Mouse (Mus musculus) MEL (cell line): ENCODE results near the gene Ddx59. TPM values are rescaled to one million over a fixed set of nuclear protein-coding genes. Genes with fewer than 3 reads are reported as not detected.

Experiments used
- DNase-seq: peaks from one replicate; pipeline ENCODE4 v3.0.0; 2011; ENCODE audit warnings: low read depth, low spot score
- H3K27ac ChIP-seq: 2 replicates; pipeline ENCODE4 v1.5.1; 2012; ENCODE audit warnings: low read depth, mild to moderate bottlenecking, control low read depth, low read length, moderate library complexity; ENCODE audit not compliant: control insufficient read depth
- H3K27me3 ChIP-seq, 2 experiments: fragments of 150-350 bp in 1 of 2; sonication (generic) in 1 of 2; 2 replicates each; pipeline ENCODE4 v1.6.1; 2012; ENCODE audit warnings: low read length in 2 of 2, mild to moderate bottlenecking in 2 of 2, improper control_type of control experiment in 1 of 2, moderate library complexity in 1 of 2; ENCODE audit not compliant: insufficient read depth in 2 of 2, control insufficient read depth in 1 of 2
- H3K36me3 ChIP-seq, 2 experiments: 2 replicates each; pipeline ENCODE4 v1.6.1; 2012 to 2014; ENCODE audit warnings: low read length in 2 of 2, improper control_type of control experiment in 1 of 2, inconsistent platforms in 1 of 2, mild to moderate bottlenecking in 1 of 2; ENCODE audit not compliant: insufficient read depth in 2 of 2, control insufficient read depth in 1 of 2
- H3K4me1 ChIP-seq, 2 experiments: fragments of 150-350 bp in 1 of 2; sonication (generic) in 1 of 2; 2 replicates each; pipeline ENCODE4 v1.6.1; 2012; ENCODE audit warnings: low read length in 2 of 2, improper control_type of control experiment in 1 of 2, mild to moderate bottlenecking in 1 of 2; ENCODE audit not compliant: insufficient read depth in 2 of 2, control insufficient read depth in 1 of 2
- H3K4me3 ChIP-seq, 2 experiments: fragments of 150-350 bp in 1 of 2; sonication (generic) in 1 of 2; 2 replicates each; pipeline ENCODE4 v1.5.1; 2012; ENCODE audit warnings: low read depth in 2 of 2, low read length in 2 of 2, mild to moderate bottlenecking in 2 of 2, moderate library complexity in 2 of 2, control low read depth in 1 of 2, improper control_type of control experiment in 1 of 2; ENCODE audit not compliant: control insufficient read depth in 1 of 2, insufficient read depth in 1 of 2
- H3K79me2 ChIP-seq: 2 replicates; pipeline ENCODE4 v1.6.1; 2012; ENCODE audit warnings: mild to moderate bottlenecking, low read length, moderate library complexity; ENCODE audit not compliant: control insufficient read depth, poor library complexity, insufficient read depth
- H3K9ac ChIP-seq: 2 replicates; pipeline ENCODE4 v1.6.1; 2012; ENCODE audit warnings: low read depth, mild to moderate bottlenecking, control low read depth, low read length, moderate library complexity; ENCODE audit not compliant: control insufficient read depth, poor library complexity, severe bottlenecking
- H3K9me3 ChIP-seq: fragments of 150-350 bp; sonication (generic); replicated peaks from 2 replicates; pipeline ENCODE4 v1.6.1; 2012; ENCODE audit warnings: mild to moderate bottlenecking, low read length, improper control_type of control experiment, moderate library complexity; ENCODE audit not compliant: insufficient read depth
- BHLHE40 ChIP-seq: IDR thresholded peaks from 2 replicates; pipeline ENCODE4 v1.6.1; 2012; ENCODE audit warnings: low read depth, mild to moderate bottlenecking, inconsistent platforms, low read length, improper control_type of control experiment, borderline replicate concordance
- CHD1 ChIP-seq: IDR thresholded peaks from 2 replicates; pipeline ENCODE4 v1.6.1; 2012; ENCODE audit warnings: low read depth, mild to moderate bottlenecking, inconsistent platforms, low read length, improper control_type of control experiment
- CHD2 ChIP-seq: IDR thresholded peaks from 2 replicates; pipeline ENCODE4 v1.6.1; 2011; ENCODE audit warnings: low read length, improper control_type of control experiment
- CTCF ChIP-seq, 3 experiments: IDR thresholded peaks in 2 of 3; conservative IDR thresholded peaks in 1 of 3; 2 replicates each; pipeline ENCODE4 v1.5.1; 2011 to 2012; ENCODE audit warnings: low read length in 3 of 3, low read depth in 2 of 3, mild to moderate bottlenecking in 2 of 3, improper control_type of control experiment in 1 of 3, inconsistent platforms in 1 of 3, mixed read lengths in 1 of 3, moderate library complexity in 1 of 3; ENCODE audit not compliant: control insufficient read depth in 1 of 3, insufficient read depth in 1 of 3, poor library complexity in 1 of 3, severe bottlenecking in 1 of 3
- E2F4 ChIP-seq: IDR thresholded peaks from 2 replicates; pipeline ENCODE4 v1.6.1; 2011; ENCODE audit warnings: low read depth, low read length, improper control_type of control experiment, borderline replicate concordance
- ELF1 ChIP-seq: IDR thresholded peaks from 2 replicates; pipeline ENCODE4 v1.6.1; 2014; ENCODE audit warnings: low read depth, mild to moderate bottlenecking, inconsistent platforms, low read length, improper control_type of control experiment, moderate library complexity
- EP300 ChIP-seq, 2 experiments: IDR thresholded peaks; 2 replicates each; pipeline ENCODE4 v1.6.1; 2011; ENCODE audit warnings: improper control_type of control experiment in 2 of 2, low read length in 2 of 2, low read depth in 1 of 2, mild to moderate bottlenecking in 1 of 2
- GABPA ChIP-seq: IDR thresholded peaks from 2 replicates; pipeline ENCODE4 v1.6.1; 2012; ENCODE audit warnings: low read depth, mild to moderate bottlenecking, inconsistent platforms, low read length, improper control_type of control experiment, moderate library complexity
- GATA1 ChIP-seq: IDR thresholded peaks from 2 replicates; pipeline ENCODE4 v1.6.1; 2011; ENCODE audit warnings: low read depth, low read length, improper control_type of control experiment
- HCFC1 ChIP-seq: IDR thresholded peaks from 2 replicates; pipeline ENCODE4 v1.6.1; 2012; ENCODE audit warnings: low read depth, mild to moderate bottlenecking, inconsistent platforms, low read length, improper control_type of control experiment, moderate library complexity
- JUND ChIP-seq: IDR thresholded peaks from 2 replicates; pipeline ENCODE4 v1.6.1; 2011; ENCODE audit warnings: low read depth, mild to moderate bottlenecking, improper control_type of control experiment, low read length
- KAT2A ChIP-seq: conservative IDR thresholded peaks from 2 replicates; pipeline ENCODE4 v1.6.1; 2012; ENCODE audit warnings: low read depth, low read length, improper control_type of control experiment, inconsistent platforms
- MAFK ChIP-seq: IDR thresholded peaks from 2 replicates; pipeline ENCODE4 v1.6.1; 2011; ENCODE audit warnings: low read depth, mild to moderate bottlenecking, low read length, improper control_type of control experiment, borderline replicate concordance
- MAX ChIP-seq: IDR thresholded peaks from 2 replicates; pipeline ENCODE4 v1.6.1; 2011; ENCODE audit warnings: low read length, improper control_type of control experiment
- MAZ ChIP-seq: IDR thresholded peaks from 2 replicates; pipeline ENCODE4 v1.6.1; 2012; ENCODE audit warnings: low read depth, mild to moderate bottlenecking, inconsistent platforms, low read length, improper control_type of control experiment
- MEF2A ChIP-seq: IDR thresholded peaks from 2 replicates; pipeline ENCODE4 v1.6.1; 2014; ENCODE audit warnings: low read depth, mild to moderate bottlenecking, inconsistent platforms, low read length, improper control_type of control experiment; ENCODE audit not compliant: poor library complexity, insufficient replicate concordance, severe bottlenecking; ENCODE audit errors: extremely low read depth
- MXI1 ChIP-seq: IDR thresholded peaks from 2 replicates; pipeline ENCODE4 v1.6.1; 2011; ENCODE audit warnings: mild to moderate bottlenecking, low read depth, low read length, improper control_type of control experiment
- MYB ChIP-seq: IDR thresholded peaks from 2 replicates; pipeline ENCODE4 v1.6.1; 2011; ENCODE audit warnings: mild to moderate bottlenecking, low read depth, low read length, improper control_type of control experiment
- MYC ChIP-seq: IDR thresholded peaks from 2 replicates; pipeline ENCODE4 v1.6.1; 2011; ENCODE audit warnings: low read depth, mild to moderate bottlenecking, low read length, improper control_type of control experiment, moderate library complexity
- NELFE ChIP-seq: IDR thresholded peaks from 2 replicates; pipeline ENCODE4 v1.6.1; 2011; ENCODE audit warnings: low read depth, low read length, improper control_type of control experiment
- NRF1 ChIP-seq: IDR thresholded peaks from 2 replicates; pipeline ENCODE4 v1.6.1; 2014; ENCODE audit warnings: low read depth, mild to moderate bottlenecking, inconsistent platforms, low read length, improper control_type of control experiment, moderate library complexity; ENCODE audit not compliant: poor library complexity, insufficient read depth, severe bottlenecking
- POLR2A ChIP-seq, 2 experiments: IDR thresholded peaks; 2 replicates each; pipeline ENCODE4 v1.6.1; 2011 to 2012; ENCODE audit warnings: low read length in 2 of 2, mild to moderate bottlenecking in 2 of 2, control low read depth in 1 of 2, improper control_type of control experiment in 1 of 2, low read depth in 1 of 2, moderate library complexity in 1 of 2; ENCODE audit not compliant: control insufficient read depth in 1 of 2, insufficient read depth in 1 of 2, poor library complexity in 1 of 2
- POLR2AphosphoS2 ChIP-seq: IDR thresholded peaks from 2 replicates; pipeline ENCODE4 v1.6.1; 2011; ENCODE audit warnings: low read length, improper control_type of control experiment
- POLR2AphosphoS5 ChIP-seq: IDR thresholded peaks from 2 replicates; pipeline ENCODE4 v1.6.1; 2012; ENCODE audit warnings: low read depth, borderline replicate concordance, mild to moderate bottlenecking, inconsistent platforms, low read length, moderate library complexity, mixed read lengths
- RAD21 ChIP-seq: IDR thresholded peaks from 2 replicates; pipeline ENCODE4 v1.6.1; 2011; ENCODE audit warnings: mild to moderate bottlenecking, low read depth, low read length, improper control_type of control experiment
- RCOR1 ChIP-seq: IDR thresholded peaks from 2 replicates; pipeline ENCODE4 v1.6.1; 2012; ENCODE audit warnings: low read depth, mild to moderate bottlenecking, inconsistent platforms, low read length, improper control_type of control experiment
- SIN3A ChIP-seq: IDR thresholded peaks from 2 replicates; pipeline ENCODE4 v1.6.1; 2012; ENCODE audit warnings: low read length, improper control_type of control experiment, inconsistent platforms
- TAL1 ChIP-seq: IDR thresholded peaks from 2 replicates; pipeline ENCODE4 v1.6.1; 2012; ENCODE audit warnings: mild to moderate bottlenecking, inconsistent platforms, low read length, moderate library complexity, mixed read lengths
- TCF12 ChIP-seq: IDR thresholded peaks from 2 replicates; pipeline ENCODE4 v1.6.1; 2014; ENCODE audit warnings: low read depth, mild to moderate bottlenecking, inconsistent platforms, low read length, improper control_type of control experiment, moderate library complexity
- UBTF ChIP-seq: IDR thresholded peaks from 2 replicates; pipeline ENCODE4 v1.6.1; 2012; ENCODE audit warnings: low read depth, mild to moderate bottlenecking, inconsistent platforms, low read length, improper control_type of control experiment, moderate library complexity, borderline replicate concordance; ENCODE audit not compliant: insufficient read depth
- USF1 ChIP-seq: IDR thresholded peaks from 2 replicates; pipeline ENCODE4 v1.6.1; 2014; ENCODE audit warnings: low read depth, mild to moderate bottlenecking, inconsistent platforms, low read length, improper control_type of control experiment, moderate library complexity
- USF2 ChIP-seq, 2 experiments: IDR thresholded peaks; 2 replicates each; pipeline ENCODE4 v1.6.1; 2011 to 2012; ENCODE audit warnings: improper control_type of control experiment in 2 of 2, low read length in 2 of 2, borderline replicate concordance in 1 of 2, inconsistent platforms in 1 of 2, low read depth in 1 of 2, mild to moderate bottlenecking in 1 of 2; ENCODE audit not compliant: insufficient read depth in 1 of 2
- ZC3H11A ChIP-seq: IDR thresholded peaks from 2 replicates; pipeline ENCODE4 v1.6.1; 2012; ENCODE audit warnings: low read depth, mild to moderate bottlenecking, inconsistent platforms, low read length, improper control_type of control experiment
- ZKSCAN1 ChIP-seq: IDR thresholded peaks from 2 replicates; pipeline ENCODE4 v1.6.1; 2012; ENCODE audit warnings: low read depth, mild to moderate bottlenecking, inconsistent platforms, low read length, improper control_type of control experiment, moderate library complexity
- ZMIZ1 ChIP-seq: IDR thresholded peaks from 2 replicates; pipeline ENCODE4 v1.6.1; 2012; ENCODE audit warnings: low read depth, mild to moderate bottlenecking, inconsistent platforms, low read length, improper control_type of control experiment, moderate library complexity
- ZNF384 ChIP-seq: IDR thresholded peaks from 2 replicates; pipeline ENCODE4 v1.6.1; 2012; ENCODE audit warnings: low read depth, mild to moderate bottlenecking, inconsistent platforms, low read length, improper control_type of control experiment
- polyA plus RNA-seq, 2 experiments: library from polyadenylated mRNA; stranded (reverse) in 1 of 2; unstranded in 1 of 2; fragments of >175 nt in 1 of 2; fragments of >200 nt in 1 of 2; gene quantifications; 2 replicates each; pipeline versions ENCODE4 v1.2.1 to v1.2.4; 2012; ENCODE audit warnings: low replicate concordance in 2 of 2, low read depth in 1 of 2; ENCODE audit not compliant: insufficient read length in 2 of 2, insufficient read depth in 1 of 2, missing spikeins in 1 of 2
- total RNA-seq: library from RNA; depleted of rRNA; stranded (reverse); fragments of 300-350 nt; gene quantifications from 2 replicates; pipeline ENCODE4 v1.2.3, GENCODE M21; 2012

Ddx59 gene
- total and polyA plus RNA-seq, 3 experiments = 6.0 to 6.9 TPM; not detected in 1

DNA sequence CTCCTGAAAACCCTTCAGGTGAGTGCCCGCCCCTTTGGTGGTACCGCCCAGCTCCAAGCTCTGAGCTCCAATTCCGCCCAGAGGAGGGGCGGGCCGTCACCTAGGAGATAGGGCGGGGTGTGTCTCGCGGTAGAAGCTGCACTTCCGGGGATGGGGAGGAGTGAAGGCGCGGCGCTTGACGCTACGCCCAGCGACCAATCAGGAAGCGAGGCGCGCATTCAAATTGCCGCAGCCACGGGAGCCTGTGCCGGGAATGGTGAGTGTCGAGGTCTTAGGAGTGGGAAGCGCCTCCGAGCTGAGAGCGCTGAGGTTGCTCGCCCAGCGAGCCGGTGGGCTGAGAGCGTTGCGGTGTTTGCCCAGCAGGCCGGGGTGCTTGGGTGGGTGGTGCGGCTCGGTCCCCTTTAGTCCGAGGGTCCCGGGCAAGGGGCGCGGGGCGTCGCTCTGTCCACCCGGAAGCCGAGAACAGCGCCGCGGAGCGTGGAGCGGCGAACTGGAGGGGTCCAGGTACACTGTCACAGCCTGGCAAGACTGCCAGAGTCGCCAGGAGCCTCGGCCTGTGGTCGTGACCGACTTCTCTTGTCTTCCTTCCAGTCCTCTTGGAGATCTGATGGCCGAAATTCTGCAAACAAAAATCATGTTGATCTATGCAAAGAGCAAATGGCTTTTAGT lies 51.2 kb downstream of the Ddx59 start, which contains the start of gene Kif14:
Kif14 (plus strand) TSS at position 201 of the 669 bp plus-strand sequence.
- DNase-seq = peak; percentile 98
- Histone ChIP-seq H3K79me2 (peaks cover 23% of the 10 kb centered on the region), H3K36me3 (peaks cover 7 to 13% of the 10 kb centered on the region in 2 experiments), H3K9me3 (no peaks in the 10 kb centered on the region), H3K27ac (peak within 1 kb of the TSS; percentile 62), H3K4me1 (peaks cover 4 to 11% of the 10 kb centered on the region in 2 experiments), H3K27me3 (no peaks in the 10 kb centered on the region), H3K9ac (peak within 1 kb of the TSS; percentile 97), H3K4me3 (peak within 1 kb of the TSS; percentile 79 to 98)
- peak; percentile 60 to 87 for TF ChIP-seq POLR2A (IDR thresholded peaks at IDR 0.05; ENCODE audit: control insufficient read depth in 1 of 2, insufficient read depth in 1 of 2, low read depth in 1 of 2, low read length in 2 of 2, poor library complexity in 1 of 2)
- TF ChIP-seq ZC3H11A = no peak
- peak; percentile 93 for TF ChIP-seq ELF1
- no peak for TF ChIP-seq ZNF384
- TF ChIP-seq SIN3A = peak; percentile 68
- TF ChIP-seq NRF1 = no peak
- peak; percentile 79 for TF ChIP-seq HCFC1
- no peak for TF ChIP-seq RAD21
- no peak for TF ChIP-seq MAFK
- TF ChIP-seq MYB = no peak
- TF ChIP-seq MAX = peak; percentile 64; the same call in 1 of the 2 replicates
- no peak for TF ChIP-seq RCOR1
- TF ChIP-seq TCF12 = no peak
- peak; percentile 67; the same call in 1 of the 2 replicates for TF ChIP-seq MAZ
- no peak; the same call in 1 of the 2 replicates for TF ChIP-seq KAT2A
- no peak for TF ChIP-seq EP300 (IDR thresholded peaks at IDR 0.05; ENCODE audit: low read depth in 1 of 2, low read length in 2 of 2)
- no peak for TF ChIP-seq BHLHE40
- TF ChIP-seq CTCF (IDR thresholded peaks at IDR 0.05 in 2 of 3, conservative IDR thresholded peaks at IDR 0.05 in 1 of 3; ENCODE audit: control insufficient read depth in 1 of 3, insufficient read depth in 1 of 3, low read depth in 2 of 3, low read length in 3 of 3, poor library complexity in 1 of 3, severe bottlenecking in 1 of 3) = no peak
- no peak for TF ChIP-seq TAL1
- TF ChIP-seq POLR2AphosphoS5 = no peak
- no peak for TF ChIP-seq GATA1
- no peak for TF ChIP-seq MYC
- no peak for TF ChIP-seq USF2 (IDR thresholded peaks at IDR 0.05; ENCODE audit: borderline replicate concordance in 1 of 2, insufficient read depth in 1 of 2, low read depth in 1 of 2, low read length in 2 of 2)
- no peak for TF ChIP-seq MXI1
- no peak; the same call in 1 of the 2 replicates for TF ChIP-seq POLR2AphosphoS2
- peak; percentile 63 for TF ChIP-seq NELFE
- TF ChIP-seq JUND = no peak
- TF ChIP-seq E2F4 = peak; percentile 81; the same call in 1 of the 2 replicates
- no peak for TF ChIP-seq UBTF
- no peak for TF ChIP-seq GABPA
- TF ChIP-seq ZMIZ1 = no peak
- peak; percentile 82 for TF ChIP-seq CHD2
- no peak for TF ChIP-seq MEF2A
- no peak for TF ChIP-seq USF1
- TF ChIP-seq ZKSCAN1 = no peak
- TF ChIP-seq CHD1 = no peak
